Mouse (Mus musculus) c-Kit-positive CD71-positive TER-119-positive erythroid progenitor cells, embryonic 14.5 days (primary cell): ENCODE data around the gene Adamtsl3.

Experiments
- DNase-seq: peaks from one replicate; pipeline ENCODE4 v3.0.0-alpha.2; 2013; ENCODE audit warnings: low spot score

The Adamtsl3 gene

DNA sequence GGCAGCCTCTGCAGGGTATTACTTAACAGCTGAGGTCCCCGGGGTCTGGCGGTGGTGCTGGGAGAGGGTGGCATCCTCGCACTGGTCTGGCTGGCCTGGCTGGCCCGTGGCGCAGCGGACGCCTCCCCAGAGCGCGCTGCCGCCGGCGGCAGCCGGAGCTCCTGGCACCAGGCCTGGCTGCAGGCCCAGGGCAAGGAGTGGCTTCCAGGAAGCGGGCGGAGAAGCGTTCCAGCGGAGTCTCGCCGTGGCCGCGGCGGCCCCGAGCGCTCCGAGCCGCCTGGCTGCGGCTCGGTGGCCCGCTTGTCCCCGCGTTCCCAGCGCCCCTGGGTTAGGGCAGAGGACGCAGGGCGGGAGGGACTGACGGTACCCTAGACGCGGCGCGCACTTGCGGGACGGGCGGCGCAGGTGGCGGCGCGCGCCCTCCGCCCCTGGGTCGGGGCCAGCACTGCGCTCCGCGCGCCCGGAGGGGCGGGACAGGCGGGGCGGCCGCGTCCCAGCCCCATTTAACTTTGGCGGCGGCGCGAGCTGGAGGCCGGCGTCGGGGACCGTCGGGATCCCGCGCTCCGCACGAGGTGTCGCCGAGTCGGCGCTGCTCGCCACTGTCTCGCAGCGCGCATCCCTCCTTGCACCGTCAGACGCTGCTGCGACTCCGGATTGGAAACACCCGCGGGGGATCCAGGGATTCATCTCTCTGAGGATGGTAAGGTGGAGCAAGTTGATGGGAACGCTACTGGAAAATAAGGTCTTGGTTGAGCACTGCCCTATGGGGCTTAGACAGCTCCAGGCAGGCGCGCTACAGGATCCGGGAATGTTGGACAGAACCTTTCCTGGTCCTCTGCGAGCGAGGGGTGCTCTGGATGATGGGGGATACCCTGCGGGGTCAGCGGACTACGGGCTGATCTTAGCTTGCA is at the start of gene Adamtsl3:
Gene Adamtsl3, plus strand, starts transcription at position 484 of the 911 bp plus-strand sequence.
- DNase-seq, result no peak

DNA sequence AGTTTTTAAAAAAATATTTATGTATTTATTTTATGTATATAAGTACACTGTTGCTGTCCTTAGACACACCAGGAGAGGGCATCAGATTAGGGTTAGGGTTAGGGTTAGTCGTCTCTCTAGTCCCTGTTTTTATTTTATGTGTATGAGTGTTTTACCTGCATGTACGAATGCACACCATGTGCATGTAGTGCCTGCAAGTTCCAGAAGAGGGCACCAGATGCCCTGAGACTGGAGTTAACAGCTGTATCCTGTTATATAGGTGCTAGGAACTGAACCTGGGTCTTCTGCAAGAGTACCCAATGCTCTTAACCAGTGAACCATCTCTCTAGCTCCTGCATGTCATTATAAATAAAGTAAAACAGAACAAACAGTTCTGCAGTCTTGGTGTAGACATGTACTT is 48.3 kb upstream of the Adamtsl3 start:
- DNase-seq, result no peak

DNA sequence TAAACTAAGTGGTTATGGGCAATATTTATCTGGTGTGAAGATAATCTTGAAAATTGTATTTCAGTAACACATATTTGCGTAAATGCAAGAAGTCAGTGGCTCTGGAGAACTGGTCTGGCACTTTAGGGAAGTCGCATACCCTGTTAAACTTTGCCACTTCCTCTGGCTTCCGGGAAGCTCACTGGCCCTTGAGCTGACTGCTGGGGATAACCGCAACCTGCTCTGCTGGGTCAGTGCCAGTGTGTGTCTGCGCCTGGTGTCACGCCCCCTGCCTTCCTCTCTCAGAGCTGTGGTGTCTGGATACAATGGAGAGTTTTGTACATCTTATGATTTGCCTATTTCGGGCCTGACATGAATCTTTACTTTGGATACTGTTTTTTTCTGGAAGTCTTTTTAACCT is 42.1 kb upstream of the Adamtsl3 start:
- DNase-seq, result no peak

DNA sequence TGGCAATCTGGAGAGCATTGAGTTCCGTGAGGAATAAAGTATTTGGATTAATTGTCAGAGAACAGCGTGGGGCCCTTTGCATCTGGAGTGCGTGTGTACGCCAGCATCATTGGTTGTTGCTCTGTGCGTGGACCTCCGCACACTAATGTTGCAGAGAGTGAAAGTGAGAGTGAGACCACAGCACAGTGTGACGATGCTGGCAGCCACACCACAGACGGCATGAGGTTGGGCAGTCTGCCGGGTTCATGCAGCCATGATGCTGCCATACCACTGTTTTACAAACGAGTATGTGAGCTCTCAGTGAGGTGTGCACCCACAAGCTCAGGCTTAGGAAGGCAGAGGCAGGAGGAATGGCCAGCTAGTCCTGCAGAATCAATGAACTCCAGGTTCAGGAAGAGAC is 41.4 kb upstream of the Adamtsl3 start:
- DNase-seq, result no peak

DNA sequence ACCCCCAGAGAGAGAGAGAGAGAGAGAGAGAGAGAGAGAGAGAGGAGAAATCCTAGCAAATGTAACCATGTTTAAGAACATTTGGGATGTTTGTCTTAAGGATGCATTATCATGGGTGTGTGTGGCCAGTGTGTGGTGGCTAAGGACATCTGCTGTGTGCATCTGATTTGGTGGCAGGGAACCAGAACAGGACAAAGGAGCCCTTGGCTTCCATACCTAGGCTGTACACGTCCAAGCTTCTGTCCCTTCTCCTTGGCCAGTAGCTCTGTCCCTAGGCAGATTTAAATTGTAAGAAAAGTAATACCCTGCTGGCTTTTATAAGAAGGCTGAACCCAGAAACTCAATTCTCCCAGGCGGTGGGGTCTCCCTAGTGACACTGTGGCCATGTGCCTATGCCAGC is 40.9 kb upstream of the Adamtsl3 start:
- DNase-seq, result no peak

DNA sequence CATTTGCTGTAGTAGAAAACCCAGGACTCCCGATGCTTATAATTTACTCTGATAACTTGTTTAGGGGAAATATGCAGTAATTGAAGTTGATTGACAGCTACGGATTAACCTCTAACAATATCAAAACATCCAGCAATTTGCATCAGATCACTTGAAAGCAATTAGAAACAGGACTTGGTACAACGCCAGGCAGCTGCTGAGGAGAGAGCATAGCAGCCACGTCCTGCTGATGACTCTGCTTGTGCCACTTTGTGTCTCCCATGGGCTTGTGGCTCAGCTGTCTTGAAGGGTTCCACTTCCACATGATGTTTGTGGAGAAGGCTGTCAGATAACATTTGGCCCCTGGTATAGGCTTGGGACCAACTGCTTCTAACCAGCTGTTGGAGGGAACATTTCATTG is 27.1 kb upstream of the Adamtsl3 start:
- DNase-seq, result no peak

DNA sequence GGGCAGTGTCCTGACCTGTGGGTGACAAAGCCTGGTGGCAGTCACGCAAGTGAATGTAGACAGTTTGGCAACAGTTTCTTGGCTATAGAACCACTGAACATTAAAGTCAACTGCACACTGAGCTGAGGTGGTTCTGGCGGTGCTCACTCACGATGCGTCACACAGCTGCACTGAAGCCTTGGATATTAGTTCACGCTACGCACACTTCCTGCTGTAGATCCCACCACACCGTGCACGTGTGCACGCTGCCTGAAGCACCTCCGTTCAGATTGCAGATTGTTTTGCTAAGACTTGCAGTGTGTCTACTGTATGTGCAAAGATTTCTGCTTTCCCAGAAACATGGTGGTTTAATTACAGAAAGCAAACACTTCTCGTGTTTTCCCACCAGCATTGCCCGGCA is 17.0 kb upstream of the Adamtsl3 start:
- DNase-seq, result no peak

DNA sequence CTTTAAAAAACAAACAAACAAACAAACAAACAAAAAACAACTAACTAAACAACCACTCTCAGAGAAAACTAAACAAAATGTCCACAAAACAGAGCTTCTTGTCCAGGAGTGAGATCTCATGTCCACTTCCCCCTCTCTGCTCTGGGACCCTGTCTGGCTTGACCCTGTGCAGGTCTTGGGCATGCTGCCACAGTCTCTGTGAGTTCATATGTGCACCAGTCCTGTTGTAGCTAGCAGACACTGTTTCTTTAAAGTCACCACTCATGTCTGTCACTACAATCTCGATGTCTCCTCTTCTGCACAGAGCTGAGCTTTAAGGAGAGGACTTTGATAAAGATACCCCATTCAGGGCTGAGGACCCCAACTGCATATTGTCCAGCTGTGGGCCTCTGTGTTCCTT is 8.9 kb upstream of the Adamtsl3 start:
- DNase-seq, result no peak

DNA sequence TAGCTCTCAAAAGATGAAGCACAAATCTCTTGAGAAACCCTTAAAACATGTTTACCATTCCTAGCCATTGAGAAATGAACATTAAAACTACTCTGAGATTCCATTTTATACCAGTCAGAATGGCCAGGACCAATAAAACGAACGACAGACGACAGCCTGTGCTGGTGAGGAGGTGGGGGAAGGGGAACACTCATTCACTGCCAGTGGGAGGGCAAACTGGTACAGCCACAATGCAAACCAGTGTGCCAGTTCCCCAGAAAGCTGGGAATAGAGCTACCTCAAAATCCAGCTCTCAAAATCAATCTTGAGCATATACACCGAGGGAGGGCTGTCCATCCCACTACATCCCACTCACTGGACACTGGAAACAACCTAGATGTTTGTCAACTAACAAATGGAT is 8.3 kb upstream of the Adamtsl3 start:
- no peak for DNase-seq

DNA sequence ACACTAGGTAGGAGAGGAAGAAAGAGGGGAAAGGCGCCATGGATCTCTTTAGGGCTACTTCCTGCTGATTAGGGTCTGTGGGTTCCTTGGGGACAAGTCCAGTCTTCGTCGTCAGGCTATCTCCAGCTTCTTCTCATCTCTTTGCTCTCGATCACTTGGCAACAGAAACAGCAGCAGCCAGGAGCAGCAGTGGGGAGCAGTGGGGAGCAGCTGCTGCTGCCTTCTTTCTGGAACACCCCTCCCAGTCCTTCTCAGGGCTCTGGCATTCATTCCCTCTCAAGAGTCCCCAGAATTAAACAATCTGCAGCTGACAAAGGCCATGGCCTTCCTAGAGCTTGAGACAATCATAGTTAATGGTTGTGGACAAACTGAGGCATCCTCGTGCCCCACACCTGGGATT is 7.6 kb upstream of the Adamtsl3 start:
- no peak for DNase-seq

DNA sequence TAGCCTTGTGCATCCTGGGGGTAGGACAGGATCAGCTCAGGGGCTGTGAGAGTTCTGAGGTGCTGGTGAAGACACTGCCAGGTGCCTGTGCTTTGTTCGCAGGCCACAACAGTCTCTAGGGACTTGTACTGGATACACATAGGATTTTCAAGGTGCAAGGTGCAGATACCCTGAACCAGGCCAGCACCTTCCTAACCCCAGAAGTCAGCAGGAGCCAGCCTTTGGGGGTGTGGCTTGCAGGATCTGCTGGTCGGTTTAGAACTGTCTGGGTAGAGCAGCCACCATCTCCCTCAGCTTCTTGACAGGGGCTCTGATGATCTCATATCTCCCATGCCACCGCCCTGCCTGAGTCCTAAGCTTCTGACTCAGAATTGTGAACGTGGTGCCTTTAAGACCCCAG is 5.7 kb upstream of the Adamtsl3 start:
- DNase-seq, result no peak

DNA sequence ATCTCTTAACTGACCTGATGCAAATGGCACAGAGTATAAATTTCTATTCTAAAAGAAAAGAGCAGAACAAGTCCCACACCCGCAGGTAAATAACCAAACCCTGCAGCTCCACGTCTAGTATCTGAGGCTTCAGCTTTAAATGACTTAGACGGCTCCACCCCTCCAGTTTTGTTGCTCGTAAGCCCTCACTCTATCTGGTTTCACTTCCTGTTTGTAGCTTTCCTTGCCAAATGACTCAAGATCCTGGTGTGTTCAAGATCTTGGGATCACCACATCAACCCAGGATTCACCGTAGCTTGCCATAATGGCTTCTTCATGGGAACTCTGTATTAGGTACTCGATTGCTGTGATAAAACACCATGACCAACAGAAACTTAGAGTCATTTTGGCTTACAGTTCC is 4.6 kb upstream of the Adamtsl3 start:
- no peak for DNase-seq

DNA sequence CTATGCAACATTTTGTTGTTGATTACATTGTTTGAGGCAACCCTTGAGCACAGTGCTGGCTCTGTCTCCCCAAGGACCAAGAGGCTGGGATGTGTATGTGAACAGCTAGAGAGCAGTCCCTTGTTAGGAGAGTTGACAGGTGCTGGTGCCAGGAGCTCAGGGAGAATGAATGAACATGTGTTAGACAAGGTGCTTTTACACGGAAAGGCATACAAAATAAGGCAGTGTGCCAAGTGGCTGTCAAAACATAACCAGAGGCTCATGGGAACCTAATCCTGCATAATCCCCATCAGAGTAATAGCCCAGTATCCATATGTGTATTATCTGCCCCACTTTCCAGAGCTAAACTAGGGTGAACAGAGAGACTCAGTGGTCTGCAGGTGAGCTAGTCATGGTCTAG is 1.5 kb upstream of the Adamtsl3 start:
- DNase-seq, result no peak

DNA sequence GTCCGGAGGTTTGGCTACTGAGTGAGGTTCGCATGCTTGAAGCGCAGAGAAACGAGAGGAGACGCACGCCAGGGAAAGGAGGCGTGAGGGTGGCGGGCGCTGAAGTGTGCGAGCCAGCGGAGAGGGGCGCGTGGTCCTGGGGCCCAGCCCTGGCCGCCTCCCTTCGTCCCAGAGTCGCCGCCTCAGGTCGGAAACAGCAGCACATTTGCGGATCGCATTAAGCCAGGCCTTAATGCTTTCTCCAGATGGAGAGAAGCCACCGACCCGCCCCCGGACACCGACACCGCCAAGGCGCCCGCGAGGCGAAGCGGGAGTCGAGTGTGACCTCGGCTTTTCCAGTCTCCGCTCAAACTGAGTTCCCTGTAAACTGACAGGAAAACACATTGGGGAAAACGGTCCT is 638 bp downstream of the Adamtsl3 start:
- DNase-seq, result no peak

DNA sequence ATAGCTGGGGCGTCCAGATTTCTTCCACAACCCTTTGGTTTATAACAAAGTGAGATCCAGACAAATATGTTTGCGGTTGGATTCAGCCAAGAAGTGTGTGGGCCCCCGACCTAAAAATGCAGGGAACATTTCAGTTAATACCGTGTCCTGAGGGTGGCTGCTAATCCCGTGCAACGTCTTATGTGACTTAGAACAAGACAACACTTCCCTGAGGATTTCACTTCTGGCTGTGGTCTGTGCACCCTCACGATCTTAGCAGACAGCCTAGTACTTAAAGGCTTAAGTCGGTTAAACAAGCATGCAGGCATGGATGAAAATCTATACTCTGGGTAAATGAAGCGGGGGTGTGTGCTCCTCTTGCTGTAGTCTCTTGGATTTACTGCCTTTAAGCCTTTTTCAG is 2.6 kb downstream of the Adamtsl3 start:
- no peak for DNase-seq

DNA sequence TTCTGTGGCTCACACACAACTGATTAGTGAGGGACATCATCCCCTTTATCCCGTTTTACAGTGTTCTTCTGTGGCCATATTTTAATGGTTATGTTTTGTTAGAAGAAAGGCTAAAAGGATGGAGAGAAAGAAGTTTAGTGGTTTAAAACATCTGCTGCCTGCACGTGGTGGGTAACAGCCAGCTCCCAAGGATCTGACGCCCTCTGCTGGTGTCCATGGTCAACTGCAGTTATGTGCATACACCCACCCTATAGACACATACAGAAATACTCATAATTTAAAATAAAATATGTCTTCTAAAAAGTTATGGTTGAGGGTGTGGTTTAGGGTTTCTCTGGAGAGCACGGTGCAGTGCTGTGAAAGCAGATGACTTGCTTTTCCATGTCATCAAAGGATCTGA is 3.0 kb downstream of the Adamtsl3 start:
- no peak for DNase-seq

DNA sequence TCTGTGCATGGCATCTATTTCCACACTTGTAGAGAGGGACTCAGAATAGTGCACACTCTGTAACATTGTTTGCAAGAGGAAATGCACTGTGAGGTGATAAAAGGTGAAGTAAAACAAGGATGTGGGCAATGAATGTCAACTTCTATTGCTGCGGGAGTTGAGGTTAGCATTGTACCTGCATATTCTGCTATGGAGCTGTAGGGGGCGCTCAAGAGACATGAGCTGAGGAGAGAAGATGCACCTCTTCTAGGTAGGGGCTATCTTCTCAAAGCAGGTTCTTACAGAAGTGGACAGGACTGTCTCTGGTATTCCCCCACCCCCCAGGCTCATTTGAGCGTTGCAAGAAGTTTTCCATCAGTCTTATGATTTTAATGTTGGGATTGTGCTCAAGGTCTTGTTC is 3.7 kb downstream of the Adamtsl3 start:
- peak; percentile 2 for DNase-seq

DNA sequence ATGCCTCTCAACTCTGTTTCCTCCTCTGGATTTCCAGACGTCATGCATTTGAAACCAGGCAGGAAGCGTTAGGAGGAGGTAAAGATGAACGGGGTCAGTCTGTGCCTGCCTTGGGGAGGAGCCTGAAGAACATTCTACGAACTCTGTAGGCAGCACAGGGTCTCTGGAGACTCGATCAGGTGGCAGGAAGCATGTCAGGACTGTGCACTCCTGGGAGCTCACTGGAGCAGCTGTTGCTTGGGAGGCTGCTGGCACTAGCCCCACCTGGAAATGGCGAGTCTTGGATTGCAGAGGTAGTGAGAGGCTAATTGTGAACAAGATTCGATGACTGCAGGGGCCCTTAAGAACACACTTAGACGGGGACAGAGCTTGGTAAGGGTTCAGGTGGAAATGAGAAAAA is 6.0 kb downstream of the Adamtsl3 start:
- DNase-seq, result no peak

DNA sequence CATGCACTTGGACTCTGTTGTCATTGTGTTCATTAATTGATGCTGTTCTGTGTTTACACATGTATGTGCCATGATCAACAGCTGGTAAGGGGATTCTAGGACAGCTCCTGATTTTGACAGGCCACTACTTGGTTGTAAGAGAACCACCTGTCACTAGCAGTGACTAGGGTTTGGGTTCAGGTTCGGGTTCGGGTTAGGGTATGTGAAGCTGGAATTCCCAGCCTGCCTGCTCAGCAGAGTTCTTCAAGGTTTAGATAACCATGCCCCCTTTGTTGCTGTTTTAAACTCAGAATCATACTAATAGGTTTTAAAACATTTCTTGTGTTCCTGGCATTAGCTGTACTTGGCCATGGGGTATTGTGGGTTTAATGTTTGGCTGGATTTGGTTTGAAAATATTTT is 11.2 kb downstream of the Adamtsl3 start:
- DNase-seq, result no peak

DNA sequence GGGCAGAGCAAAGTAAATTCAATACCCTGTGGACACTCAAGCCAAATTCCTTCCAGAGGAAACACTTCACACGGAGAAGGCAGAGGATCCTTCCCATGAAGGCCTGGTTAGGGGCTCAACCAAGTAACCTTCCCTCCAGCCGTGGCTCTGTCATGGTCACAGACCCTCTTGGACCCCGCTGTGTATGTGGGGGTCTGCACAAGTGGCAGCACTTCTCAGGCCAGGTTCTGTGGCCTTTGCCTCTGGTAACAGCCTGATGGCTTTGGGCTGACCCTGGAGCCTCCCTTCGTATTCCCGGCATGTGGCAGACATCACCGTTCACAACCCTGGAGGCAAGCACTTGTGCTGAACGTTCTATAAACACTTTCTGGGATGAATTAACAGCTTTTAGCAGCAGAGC is 14.3 kb downstream of the Adamtsl3 start:
- no peak for DNase-seq

DNA sequence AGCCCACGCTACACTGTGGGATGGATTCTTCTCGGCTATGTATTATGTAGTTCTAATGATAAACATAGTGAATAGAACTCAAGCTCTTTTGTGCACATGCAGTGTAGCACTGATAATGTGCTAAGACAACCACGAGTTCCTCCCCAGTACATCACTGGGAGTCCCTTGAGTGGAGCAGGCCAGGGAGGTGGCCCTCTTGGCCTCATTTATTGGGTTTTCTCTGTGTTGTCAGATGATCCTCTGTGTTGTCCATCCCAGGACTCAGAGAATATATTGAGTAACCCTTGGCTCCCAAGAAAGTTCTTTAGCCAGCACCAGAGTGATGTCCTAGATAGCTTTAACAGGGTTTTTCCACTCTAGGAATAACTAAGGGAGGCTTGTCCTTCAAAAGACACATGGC is 14.9 kb downstream of the Adamtsl3 start:
- DNase-seq, result no peak

DNA sequence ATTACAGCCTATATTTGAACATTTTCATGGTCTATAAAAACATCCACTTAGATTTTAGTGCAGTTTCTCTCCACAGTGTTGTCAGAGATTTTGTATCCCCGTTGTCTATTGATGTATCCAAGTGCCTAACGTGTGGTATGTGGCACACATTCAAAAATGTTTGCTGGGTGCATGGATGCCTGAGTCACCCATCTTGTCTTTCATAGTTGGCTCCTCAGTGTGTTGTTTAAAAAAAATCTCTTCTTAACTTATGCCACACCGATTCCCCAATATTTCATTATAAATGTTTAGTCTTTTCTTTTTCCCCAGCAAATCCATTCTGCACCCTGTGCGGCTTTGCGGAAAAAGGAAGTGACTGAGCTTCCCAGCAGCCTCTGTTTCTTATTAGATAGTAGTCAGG is 23.7 kb downstream of the Adamtsl3 start:
- no peak for DNase-seq

DNA sequence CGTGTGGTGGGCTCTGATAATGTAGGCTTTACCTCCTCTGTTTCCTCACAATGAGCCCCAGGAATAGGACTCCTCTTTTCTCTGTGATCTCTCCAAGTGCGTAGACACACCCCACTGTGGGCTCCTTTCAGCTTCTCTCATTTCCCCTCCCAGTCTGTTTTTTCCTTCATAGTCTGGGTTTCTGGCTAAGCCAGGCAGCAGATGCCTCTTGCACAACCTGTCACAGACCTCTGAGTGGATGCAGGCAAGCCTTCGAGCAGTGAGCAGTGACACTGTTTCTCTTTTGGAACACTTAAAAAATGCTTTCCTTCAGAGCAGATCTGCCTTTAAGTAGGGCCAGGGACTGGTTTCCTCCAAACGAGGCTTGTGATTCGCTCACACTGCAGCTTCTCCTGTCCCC is 24.2 kb downstream of the Adamtsl3 start:
- DNase-seq, result no peak

DNA sequence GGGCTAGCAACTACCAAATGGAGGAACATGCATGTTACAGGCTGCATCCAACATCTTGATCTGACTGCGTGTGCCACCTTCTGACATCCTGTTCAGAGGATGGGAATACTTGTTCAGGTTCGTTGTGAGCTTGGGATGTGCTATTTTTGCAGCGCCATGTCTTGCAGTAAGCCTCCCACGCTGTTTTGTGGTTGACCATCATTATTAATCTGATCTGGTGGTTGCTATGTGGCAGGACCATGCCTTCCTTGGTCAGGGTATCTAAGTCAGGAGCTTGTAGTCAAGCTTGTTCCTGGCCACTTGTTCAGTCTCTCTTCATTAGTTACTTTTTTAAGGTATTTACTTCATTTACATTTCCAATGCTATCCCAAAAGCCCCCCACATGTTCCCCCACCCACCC is 24.7 kb downstream of the Adamtsl3 start:
- no peak for DNase-seq
